Mouse (Mus musculus) CD4-positive, CD25-positive, alpha-beta regulatory T cell, adult 4 months (primary cell): Measurements from ENCODE around the gene Vmn1r55. TPM values are rescaled to one million over a fixed set of nuclear protein-coding genes. Genes with fewer than 3 reads are reported as not detected.
"Not testable (repeated sequence)": the region's sequence is repeated elsewhere in the genome, so short reads cannot be mapped to it uniquely, and the experiment has no call there.

ENCODE experiments used
- ATAC-seq: one replicate; pipeline ENCODE4 v1.8.0; 2017
- polyA plus RNA-seq, 2 experiments: library from polyadenylated mRNA; unstranded; fragments of 100-300 nt; shearing (Covaris generic); gene quantifications; one replicate each; pipeline ENCODE4 v1.2.1; 2017

Gene Vmn1r55
- under 1 TPM in 1 of 2 experiments, not detected in 1; 0.08 TPM for polyA plus RNA-seq

GRCm38 (mm10) chr7:5149570-5149969 is at the start of gene Vmn1r55:
TSS of gene Vmn1r55 (minus strand) at chr7:5149670.
- ATAC-seq: not testable (repeated sequence)

- ATAC-seq: not testable (repeated sequence)
Measured at GRCm38 (mm10) chr7:5196647-5197046, 47.2 kb upstream of the Vmn1r55 start, which contains the start of gene Vmn1r56. TSS of gene Vmn1r56 (minus strand) at chr7:5196747.

- ATAC-seq: no peak
Measured at GRCm38 (mm10) chr7:5125549-5126406, 23.7 kb downstream of the Vmn1r55 start, which contains the start of gene Rasl2-9. TSS of gene Rasl2-9 (minus strand) at chr7:5125950.

- ATAC-seq: no peak
Measured at GRCm38 (mm10) chr7:5125078-5125477, 24.4 kb downstream of the Vmn1r55 start.

- no peak for ATAC-seq
Measured at GRCm38 (mm10) chr7:5116850-5117249, 32.6 kb downstream of the Vmn1r55 start, which contains the start of gene Rfpl4. TSS of gene Rfpl4 (minus strand) at chr7:5116950.

- ATAC-seq: no peak
Measured at GRCm38 (mm10) chr7:5112701-5113100, 36.8 kb downstream of the Vmn1r55 start.

- no peak for ATAC-seq
Measured at GRCm38 (mm10) chr7:5109301-5109700, 40.2 kb downstream of the Vmn1r55 start.

- no peak for ATAC-seq
Measured at GRCm38 (mm10) chr7:5108272-5108671, 41.2 kb downstream of the Vmn1r55 start.

- no peak for ATAC-seq
Measured at GRCm38 (mm10) chr7:5102564-5102963, 46.9 kb downstream of the Vmn1r55 start.

- ATAC-seq: no peak
Measured at GRCm38 (mm10) chr7:5101066-5101663, 48.3 kb downstream of the Vmn1r55 start.

GRCm38 (mm10) chr7:5099796-5100195 is 49.7 kb downstream of the Vmn1r55 start:
- no peak for ATAC-seq

- no peak for ATAC-seq
Measured at GRCm38 (mm10) chr7:5098769-5099168, 50.7 kb downstream of the Vmn1r55 start.

- ATAC-seq: no peak
Measured at GRCm38 (mm10) chr7:5092831-5093510, 56.5 kb downstream of the Vmn1r55 start.

GRCm38 (mm10) chr7:5092381-5092780 is 57.1 kb downstream of the Vmn1r55 start:
- no peak for ATAC-seq

GRCm38 (mm10) chr7:5091008-5091728 is 58.3 kb downstream of the Vmn1r55 start:
- ATAC-seq: no peak

GRCm38 (mm10) chr7:5089853-5090252 is 59.6 kb downstream of the Vmn1r55 start:
- ATAC-seq: no peak

GRCm38 (mm10) chr7:5087886-5088285 is 61.6 kb downstream of the Vmn1r55 start:
- no peak for ATAC-seq

- ATAC-seq: no peak
Measured at GRCm38 (mm10) chr7:5086921-5087440, 62.5 kb downstream of the Vmn1r55 start.

GRCm38 (mm10) chr7:5085512-5085911 is 64.0 kb downstream of the Vmn1r55 start:
- ATAC-seq: no peak

GRCm38 (mm10) chr7:5083325-5084105 is 66.0 kb downstream of the Vmn1r55 start:
- no peak for ATAC-seq

GRCm38 (mm10) chr7:5081939-5082338 is 67.5 kb downstream of the Vmn1r55 start:
- no peak for ATAC-seq
